Mouse (Mus musculus) thymus, adult 2 months (tissue): ENCODE results near the gene Stx6. TPM values are rescaled to one million over a fixed set of nuclear protein-coding genes. Genes with fewer than 3 reads are reported as not detected.

Experiments used
- DNase-seq: peaks from one replicate; pipeline ENCODE4 v3.0.0; 2021
- H3K27ac ChIP-seq: fragments of 200-500 bp; 2 replicates; pipeline ENCODE4 v1.5.1; 2012; ENCODE audit warnings: low read length, control low read depth; ENCODE audit not compliant: control insufficient read depth, insufficient read depth
- H3K27me3 ChIP-seq: fragments of 200-500 bp; 2 replicates; pipeline ENCODE4 v1.6.1; 2012; ENCODE audit warnings: mild to moderate bottlenecking, low read length, moderate library complexity, mixed read lengths; ENCODE audit not compliant: control insufficient read depth, insufficient read depth
- H3K36me3 ChIP-seq: fragments of 200-500 bp; 2 replicates; pipeline ENCODE4 v1.6.1; 2012; ENCODE audit warnings: mild to moderate bottlenecking, low read length, moderate library complexity; ENCODE audit not compliant: control insufficient read depth, insufficient read depth
- H3K4me1 ChIP-seq: fragments of 200-500 bp; replicated peaks from 2 replicates; pipeline ENCODE4 v1.6.1; 2012; ENCODE audit warnings: low read length; ENCODE audit not compliant: control insufficient read depth, insufficient read depth
- H3K4me3 ChIP-seq: fragments of 200-500 bp; 2 replicates; pipeline ENCODE4 v1.5.1; 2012; ENCODE audit warnings: mild to moderate bottlenecking, low read length, control low read depth, moderate library complexity; ENCODE audit not compliant: control insufficient read depth, insufficient read depth
- CTCF ChIP-seq: fragments of 200-500 bp; IDR thresholded peaks from 2 replicates; pipeline ENCODE4 v1.5.1; 2012; ENCODE audit warnings: mild to moderate bottlenecking, control low read depth, low read length, moderate library complexity, borderline replicate concordance; ENCODE audit not compliant: control insufficient read depth, poor library complexity, insufficient read depth; ENCODE audit errors: extremely low read depth
- POLR2A ChIP-seq: fragments of 200-500 bp; IDR thresholded peaks from 2 replicates; pipeline ENCODE4 v1.6.1; 2012; ENCODE audit warnings: mild to moderate bottlenecking, low read length, control low read depth, moderate library complexity; ENCODE audit not compliant: control insufficient read depth, poor library complexity, insufficient read depth; ENCODE audit errors: extremely low read depth
- WGBS: fragments of 180-500 bp; shearing (Covaris S2); methylation state at CpG from one replicate; pipeline ENCODE4 v1.1.7; 2018; 5-methylcytosine and 5-hydroxymethylcytosine counted together
- polyA plus RNA-seq: library from polyadenylated mRNA; depleted of rRNA; stranded (reverse); fragments of >200 nt; gene quantifications from 2 replicates; pipeline ENCODE4 v1.2.3, GENCODE M21; 2012

Stx6 gene
- polyA plus RNA-seq, 1 experiment, result 232 TPM

DNA sequence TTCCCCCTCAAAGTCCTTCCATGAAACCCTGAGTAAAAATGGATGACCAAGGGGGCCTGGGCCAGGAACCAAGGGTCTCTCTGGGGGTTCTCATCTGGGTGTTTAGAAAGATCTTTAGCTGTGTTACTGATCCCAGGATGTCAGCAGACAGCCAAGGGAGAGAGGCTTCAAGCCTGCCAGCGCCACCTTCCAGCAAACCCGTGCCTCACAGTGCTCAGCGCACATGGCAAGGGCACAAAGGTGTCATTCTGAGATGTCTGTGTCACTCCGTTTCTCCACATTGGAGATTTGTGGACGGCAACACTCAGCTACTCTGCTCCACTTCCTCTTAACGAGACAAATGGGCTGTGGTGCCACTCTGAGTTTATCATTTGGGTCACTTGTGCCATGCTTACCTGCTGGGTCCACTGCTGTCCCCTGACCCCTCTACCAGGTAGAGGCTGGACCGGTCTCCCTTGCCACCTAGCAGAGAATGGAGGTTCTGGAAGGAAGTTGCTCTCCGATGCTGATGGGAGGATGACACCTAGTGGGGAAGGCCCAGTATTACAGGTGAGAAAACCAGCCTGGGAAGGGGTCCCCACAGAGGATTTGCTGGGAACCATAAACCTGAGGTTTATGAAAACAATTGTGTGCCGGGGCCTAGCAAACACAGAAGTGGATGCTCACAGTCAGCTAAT is 59.5 kb downstream of the Stx6 start:
- peak; percentile 76 for DNase-seq

DNA sequence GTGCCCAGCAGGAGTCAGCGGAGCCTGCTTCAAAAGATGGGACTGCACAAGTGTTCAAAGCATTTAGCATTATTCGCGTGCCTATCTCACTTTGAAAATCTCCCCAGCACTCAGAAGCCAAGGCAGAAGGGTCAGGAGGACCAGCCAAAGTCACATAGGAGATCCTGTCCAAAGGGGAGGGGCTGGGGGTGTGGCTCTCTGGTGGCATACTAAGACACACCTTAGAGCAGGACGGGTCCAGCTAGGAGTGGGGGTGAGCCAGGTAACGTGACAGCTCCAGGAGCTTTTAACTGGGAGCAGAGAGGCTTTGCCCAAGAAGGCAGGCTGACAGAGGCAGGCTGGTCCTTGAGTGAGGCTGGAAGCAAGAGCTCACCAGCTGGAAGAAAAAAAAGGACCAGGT is 60.4 kb downstream of the Stx6 start:
- WGBS, result 79% methylated on average over 5 of the region's 5 CpGs
- H3K4me1 ChIP-seq, result peaks cover 58% of the 10 kb centered on the region

More for the DNA sequence above, 59.5 kb downstream of the Stx6 start:
- Histone ChIP-seq H3K4me1 (peaks cover 51% of the 10 kb centered on the region), H3K36me3 (no peaks in the 10 kb centered on the region), H3K27ac (no peak overlapping the region), H3K4me3 (no peak overlapping the region), H3K27me3 (no peaks in the 10 kb centered on the region)
- TF ChIP-seq CTCF (peak; percentile 70; the same call in 1 of the 2 replicates), POLR2A (no peak)
- WGBS, result 36% methylated on average over 9 of the region's 9 CpGs

DNA sequence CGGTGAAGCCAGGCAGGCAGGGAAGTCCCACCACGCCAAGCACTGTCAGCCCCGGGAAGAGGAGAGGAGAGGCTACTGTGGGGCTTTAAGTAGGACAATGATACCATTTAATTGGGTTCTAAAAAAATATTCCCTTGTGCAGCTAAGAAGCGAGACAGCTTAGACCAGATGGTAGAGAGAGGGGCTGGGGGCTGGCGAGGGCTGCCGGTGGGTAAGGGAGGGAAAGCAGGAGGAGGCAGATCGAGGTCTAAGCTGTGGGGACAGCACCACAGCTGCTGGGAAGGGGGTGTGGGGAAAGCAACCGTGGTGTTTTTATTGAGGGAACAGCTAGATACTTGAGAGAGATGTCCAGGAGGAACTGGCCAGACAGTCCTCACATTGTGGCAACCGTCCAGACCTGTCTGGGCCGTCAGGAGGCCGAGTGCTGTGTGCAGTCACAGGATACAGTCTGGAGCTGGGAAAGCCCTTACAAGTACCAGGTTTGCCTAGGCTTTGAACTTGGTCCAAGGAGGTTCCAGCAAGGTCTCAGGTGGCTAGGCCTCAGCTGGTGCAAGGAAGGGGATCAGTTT is 63.7 kb downstream of the Stx6 start:
- Histone ChIP-seq H3K4me3 (no peak overlapping the region), H3K36me3 (no peaks in the 10 kb centered on the region), H3K4me1 (peaks cover 53% of the 10 kb centered on the region), H3K27me3 (no peaks in the 10 kb centered on the region), H3K27ac (peak overlapping the region; percentile 12; the same call in 1 of the 2 replicates)
- WGBS, result 29% methylated on average over 11 of the region's 11 CpGs
- DNase-seq, result no peak
- TF ChIP-seq POLR2A, result no peak
- no peak for TF ChIP-seq CTCF

More for the DNA sequence above, 60.4 kb downstream of the Stx6 start:
- Histone ChIP-seq H3K27ac (no peak overlapping the region), H3K36me3 (no peaks in the 10 kb centered on the region), H3K27me3 (no peaks in the 10 kb centered on the region), H3K4me3 (no peak overlapping the region)
- no peak for TF ChIP-seq CTCF
- no peak for TF ChIP-seq POLR2A
- no peak for DNase-seq

DNA sequence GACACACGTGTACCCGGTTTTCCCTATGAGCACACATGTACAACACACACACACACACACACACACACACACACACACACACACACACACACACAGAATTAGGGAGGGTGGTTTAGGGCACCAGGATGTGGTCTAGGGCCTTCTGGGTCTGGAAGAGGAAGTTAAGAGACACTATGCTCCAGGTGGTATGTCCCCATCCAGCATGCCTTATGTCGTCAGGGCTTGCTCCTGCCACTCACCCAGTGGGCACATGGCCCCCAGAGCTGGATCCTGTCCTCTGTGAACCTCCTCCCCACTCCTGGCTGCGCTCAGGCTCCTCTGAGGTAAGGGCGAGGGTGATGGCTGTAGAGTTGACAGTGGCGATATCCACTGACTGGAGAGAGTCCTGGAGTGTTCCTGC is 64.5 kb downstream of the Stx6 start:
- WGBS, result 5% methylated on average over 6 of the region's 6 CpGs

DNA sequence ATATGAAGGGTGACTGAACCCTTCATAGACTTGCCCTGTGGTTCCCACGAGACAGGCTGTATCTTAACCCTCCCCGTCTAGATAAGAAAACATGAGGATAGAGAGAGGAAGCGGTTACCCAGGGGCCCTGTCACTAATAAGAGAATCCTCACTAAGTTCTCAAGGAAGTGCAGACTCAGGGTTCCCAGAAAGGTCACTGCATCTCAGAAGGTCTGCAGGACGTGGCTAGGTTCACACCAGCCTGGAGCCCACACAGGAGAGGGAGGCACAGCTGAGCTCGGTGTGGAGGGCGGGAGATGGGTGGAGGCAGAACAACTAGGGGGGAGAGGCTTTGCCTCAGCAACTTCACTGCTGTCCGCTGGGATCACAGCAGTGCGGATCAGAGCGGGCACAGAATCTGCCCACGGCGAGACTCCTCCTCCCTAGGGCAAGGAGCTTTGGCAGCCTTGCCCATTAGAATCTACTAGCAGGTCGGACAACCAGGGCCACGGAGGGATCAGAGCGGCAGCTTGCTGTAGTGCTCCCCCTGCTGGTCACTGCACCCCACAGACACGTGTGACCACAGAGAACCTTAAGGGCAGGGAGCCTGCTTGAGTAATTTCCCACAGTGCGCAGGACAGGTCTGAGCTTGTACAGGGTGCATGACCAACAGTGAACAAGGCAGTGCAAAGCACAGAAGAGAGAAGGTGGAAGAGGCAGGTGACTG is 65.5 kb downstream of the Stx6 start:
- 5% methylated on average over 16 of the region's 16 CpGs for WGBS
- H3K36me3 ChIP-seq, result no peaks in the 10 kb centered on the region
- H3K27me3 ChIP-seq, result no peaks in the 10 kb centered on the region
- H3K4me3 ChIP-seq, result peak overlapping the region; percentile 47
- peaks cover 49% of the 10 kb centered on the region for H3K4me1 ChIP-seq
- no peak overlapping the region; the same call in 1 of the 2 replicates for H3K27ac ChIP-seq
- peak; percentile 93; the same call in 1 of the 2 replicates for TF ChIP-seq CTCF
- TF ChIP-seq POLR2A, result 0 out of 2 replicates have a peak, but pooled peaks have one; percentile 27
- peak; percentile 80 for DNase-seq

More for the DNA sequence above, 64.5 kb downstream of the Stx6 start:
- Histone ChIP-seq H3K4me1 (peaks cover 50% of the 10 kb centered on the region), H3K4me3 (peak overlapping the region; percentile 28), H3K27ac (peak overlapping the region; percentile 51), H3K27me3 (no peaks in the 10 kb centered on the region), H3K36me3 (no peaks in the 10 kb centered on the region)
- TF ChIP-seq CTCF, result no peak
- TF ChIP-seq POLR2A, result no peak
- DNase-seq, result peak; percentile 46

DNA sequence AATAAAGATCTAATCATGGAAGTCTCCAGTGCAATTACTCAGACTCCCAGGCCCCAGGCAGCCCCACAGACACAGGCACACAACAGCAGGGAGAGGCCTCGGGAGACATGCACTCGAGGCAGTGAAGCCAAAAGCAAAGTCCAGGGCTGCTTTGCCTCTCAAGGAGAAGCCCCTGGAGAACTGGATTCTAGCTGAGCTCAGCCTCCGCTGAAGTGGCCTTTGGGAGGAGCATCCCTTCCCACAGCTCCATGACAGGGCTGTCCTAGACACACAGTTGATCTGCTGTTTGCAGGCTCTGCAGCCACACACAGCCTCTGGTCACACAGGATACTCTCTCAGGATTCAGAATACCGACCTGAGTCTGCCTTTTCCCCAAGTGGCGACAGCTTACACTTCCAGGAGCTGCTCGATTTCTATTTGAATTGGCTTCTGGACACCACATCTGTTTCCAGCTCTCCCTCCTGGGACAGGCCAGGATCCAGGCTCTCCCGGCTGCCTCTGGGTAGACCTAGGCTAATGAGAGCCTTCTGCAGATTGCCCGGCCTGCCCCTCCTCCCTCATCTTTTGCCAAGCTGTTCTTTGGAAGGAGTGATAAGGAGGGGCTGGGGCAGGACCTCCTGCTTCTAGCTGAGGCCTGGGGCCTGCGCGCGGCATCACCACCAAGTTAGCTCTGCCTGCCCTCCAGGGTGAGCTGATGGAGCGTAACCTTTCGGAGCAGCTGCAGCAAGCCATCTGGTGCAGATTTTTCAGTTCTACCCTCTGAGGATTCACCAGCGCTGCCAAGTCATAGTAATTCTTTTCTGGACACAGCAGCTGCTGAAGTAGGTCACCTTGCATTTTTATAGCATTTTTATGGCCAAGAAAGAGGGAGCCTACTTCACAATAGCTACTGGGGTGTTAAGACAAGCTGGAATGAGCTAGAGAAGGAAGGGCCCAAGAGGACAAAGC is 71.2 kb downstream of the Stx6 start:
- Histone ChIP-seq H3K4me3 (no peak overlapping the region), H3K4me1 (peaks cover 29% of the 10 kb centered on the region), H3K27ac (no peak overlapping the region), H3K27me3 (no peaks in the 10 kb centered on the region), H3K36me3 (no peaks in the 10 kb centered on the region)
- 95% methylated on average over 14 of the region's 14 CpGs for WGBS
- no peak for TF ChIP-seq POLR2A
- TF ChIP-seq CTCF, result no peak
- DNase-seq, result no peak
